Comparison of ENCODE assay signal across 8 mouse cellular contexts in the genomic region with DNA sequence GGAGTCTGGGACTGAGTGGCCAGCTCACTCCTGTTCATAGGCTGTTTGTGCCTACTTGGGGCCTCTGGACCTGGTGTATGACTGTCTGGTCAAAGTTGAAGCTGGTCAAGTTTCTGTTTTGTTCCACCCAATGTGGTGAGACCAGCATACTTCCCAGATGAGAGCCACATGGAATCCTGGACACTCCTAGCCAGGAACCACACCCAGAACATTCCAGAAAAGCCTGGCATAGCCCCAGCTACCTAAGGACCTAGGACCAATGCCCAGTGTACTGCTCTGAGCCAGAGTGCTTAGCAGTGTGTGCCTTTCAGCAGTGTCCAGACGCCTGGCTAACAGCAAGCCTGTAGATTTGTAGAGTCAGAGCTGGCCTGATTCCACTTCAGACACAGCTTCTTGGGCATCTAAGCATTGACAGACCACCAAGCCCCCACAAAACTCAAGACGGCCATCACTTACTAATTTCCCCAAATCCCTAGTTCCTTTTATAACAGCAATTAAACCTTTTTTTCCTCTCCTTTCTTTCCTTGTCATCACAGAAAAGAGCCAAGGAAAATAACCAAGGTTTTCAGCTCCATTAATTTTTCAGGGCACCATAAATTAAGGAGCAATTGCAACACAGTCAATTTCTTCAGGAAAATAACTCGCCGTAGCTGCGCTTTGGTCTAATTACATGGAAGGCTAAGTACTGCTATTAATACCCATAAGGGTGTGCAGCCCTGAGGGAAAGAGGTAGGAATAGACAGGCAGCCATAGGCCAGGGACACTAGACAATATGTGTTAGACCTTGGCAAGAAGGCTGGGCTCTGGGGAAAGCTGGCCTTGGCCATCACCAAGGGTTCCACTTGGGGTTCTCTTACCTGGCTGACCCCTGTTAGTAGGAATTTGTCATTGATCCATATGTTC.
DNase-seq lines count a peak whose midpoint lies in the region; ATAC-seq lines count a peak whose summit lies in the region.

No protein-coding gene starts in this region.

- DNase-seq in Muller cell, postnatal 12 days (ENCODE audit: inconsistent ontology term): peak; percentile 95
- peak; percentile 10 for DNase-seq in cerebellum, adult 9-10 months
- peak; percentile 24 to 45 for DNase-seq in kidney, postnatal 4 days
- DNase-seq in adrenal gland, postnatal 4 days (ENCODE audit: low spot score in 2 of 2): no peak
- no peak for DNase-seq in right cerebral cortex, postnatal 14 days
- DNase-seq in layer of hippocampus, postnatal 10 days (ENCODE audit: low spot score in 2 of 2): no peak

- WGBS in heart, embryonic 12.5 days: 82% methylated on average over 5 of the region's 5 CpGs
- 86% methylated on average over 5 of the region's 5 CpGs for WGBS in intestine, embryonic 15.5 days

- ATAC-seq in heart, embryonic 12.5 days (ENCODE audit: insufficient number of reproducible peaks, low FRiP score): no peak
- no peak for ATAC-seq in intestine, embryonic 15.5 days

- no peak overlapping the region for H3K4me2 ChIP-seq in heart, embryonic 12.5 days
- H3K4me2 ChIP-seq in intestine, embryonic 15.5 days (replicated peaks): no peak overlapping the region

- peak overlapping the region; percentile 4; the same call in 1 of the 2 replicates for H3K27ac ChIP-seq in heart, embryonic 12.5 days (ENCODE audit: poor library complexity, severe bottlenecking)
- H3K27ac ChIP-seq in intestine, embryonic 15.5 days: no peak overlapping the region

- H3K9ac ChIP-seq in heart, embryonic 12.5 days: no peak overlapping the region
- H3K9ac ChIP-seq in intestine, embryonic 15.5 days: no peak overlapping the region

- H3K9me3 ChIP-seq in heart, embryonic 12.5 days (replicated peaks): no peaks in the 10 kb centered on the region
- no peaks in the 10 kb centered on the region for H3K9me3 ChIP-seq in intestine, embryonic 15.5 days

- peaks cover 34% of the 10 kb centered on the region for H3K4me1 ChIP-seq in heart, embryonic 12.5 days (replicated peaks)
- no peaks in the 10 kb centered on the region for H3K4me1 ChIP-seq in intestine, embryonic 15.5 days (replicated peaks)

- no peaks in the 10 kb centered on the region for H3K36me3 ChIP-seq in heart, embryonic 12.5 days
- no peaks in the 10 kb centered on the region; the same call in 1 of the 2 replicates for H3K36me3 ChIP-seq in intestine, embryonic 15.5 days

- H3K4me3 ChIP-seq in heart, embryonic 12.5 days: no peak overlapping the region
- no peak overlapping the region for H3K4me3 ChIP-seq in intestine, embryonic 15.5 days (replicated peaks)

- no peaks in the 10 kb centered on the region for H3K27me3 ChIP-seq in heart, embryonic 12.5 days (replicated peaks)
- no peaks in the 10 kb centered on the region for H3K27me3 ChIP-seq in intestine, embryonic 15.5 days (replicated peaks)

Comparison
In these comparisons a context has a peak if more than half of its experiments do, and no peak if none do; other contexts are left out.
1. DNase-seq: peak in Muller cell, postnatal 12 days (single experiment), cerebellum, adult 9-10 months (single experiment) and kidney, postnatal 4 days (2 of 2); none in adrenal gland, postnatal 4 days (0 of 2), right cerebral cortex, postnatal 14 days (single experiment) and layer of hippocampus, postnatal 10 days (0 of 2).